Mouse (Mus musculus): ENCODE measurements around the gene Tex16. TPM values are rescaled to one million over a fixed set of nuclear protein-coding genes. Genes with fewer than 3 reads are reported as not detected.

Gene Tex16
- not detected for polyA plus RNA-seq (2017; shearing (Covaris generic))

DNA sequence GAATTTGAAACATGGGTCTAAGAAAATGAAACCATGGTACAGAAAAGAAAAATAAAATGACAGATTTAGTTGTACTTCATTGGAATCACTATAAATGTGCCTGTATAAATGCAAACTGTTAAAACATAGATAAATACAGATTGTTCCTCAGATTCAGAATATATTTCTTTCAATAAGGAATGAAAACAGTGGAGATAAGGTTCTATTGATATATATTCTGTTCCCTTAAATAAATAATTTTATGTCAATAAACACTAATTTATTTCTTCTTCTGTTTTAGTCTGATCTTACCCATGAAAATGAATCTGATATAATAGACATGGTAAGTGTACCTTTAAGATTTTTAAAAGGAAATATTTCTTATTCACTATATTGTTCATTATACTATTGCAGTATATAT, at the start of gene Tex16:
TSS of gene Tex16 (plus strand) at position 301 of the 400 bp plus-strand sequence.

Other genes with a start within 250 kb of the Tex16 start
- not detected for gene Gm45194, start 119.6 kb upstream of the Tex16 start, polyA plus RNA-seq (2017; shearing (Covaris generic))
- gene 4933403O08Rik, start 228.0 kb downstream of the Tex16 start, polyA plus RNA-seq (2017; shearing (Covaris generic)) = not detected

Data from effector memory CD4-positive, alpha-beta T cell, adult 5 months (primary cell).